Mouse (Mus musculus) stomach, embryonic 14.5 days (tissue): ENCODE data around the gene Wdfy2. TPM values are rescaled to one million over a fixed set of nuclear protein-coding genes. Genes with fewer than 3 reads are reported as not detected.

Experiments
- ATAC-seq: fragments of 200-750 bp; cut with Nextera tagmentation; 2 replicates; pipeline ENCODE4 v1.8.0; 2017; ENCODE audit warnings: low read depth, moderate TSS enrichment; ENCODE audit not compliant: insufficient number of reproducible peaks, insufficient read depth, low FRiP score
- H3K27ac ChIP-seq: fragments of 300-500 bp; sonication (generic); 2 replicates; pipeline ENCODE4 v1.5.1; 2014; ENCODE audit warnings: mild to moderate bottlenecking, low read length, moderate library complexity, mixed read lengths
- H3K27me3 ChIP-seq: fragments of 300-500 bp; sonication (generic); 2 replicates; pipeline ENCODE4 v1.6.1; 2014; ENCODE audit warnings: low read length, control low read depth, mixed read lengths; ENCODE audit not compliant: control insufficient read depth, insufficient read depth
- H3K36me3 ChIP-seq: fragments of 300-500 bp; sonication (generic); 2 replicates; pipeline ENCODE4 v1.6.1; 2014; ENCODE audit warnings: mild to moderate bottlenecking, control low read depth, low read length, moderate library complexity, mixed read lengths; ENCODE audit not compliant: control insufficient read depth, insufficient read depth
- H3K4me1 ChIP-seq: fragments of 300-500 bp; sonication (generic); 2 replicates; pipeline ENCODE4 v1.6.1; 2014; ENCODE audit warnings: low read length, control low read depth, mixed read lengths; ENCODE audit not compliant: control insufficient read depth, insufficient read depth
- H3K4me2 ChIP-seq: fragments of 300-500 bp; sonication (generic); replicated peaks from 2 replicates; pipeline ENCODE4 v1.6.1; 2014; ENCODE audit warnings: low read depth, low read length, control low read depth
- H3K4me3 ChIP-seq: fragments of 300-500 bp; sonication (generic); 2 replicates; pipeline ENCODE4 v1.5.1; 2014; ENCODE audit warnings: low read depth, low read length, control low read depth
- H3K9ac ChIP-seq: fragments of 300-500 bp; sonication (generic); replicated peaks from 2 replicates; pipeline ENCODE4 v1.6.1; 2014; ENCODE audit warnings: low read depth, mild to moderate bottlenecking, control low read depth, low read length, moderate library complexity, mixed read lengths
- H3K9me3 ChIP-seq: fragments of 300-500 bp; sonication (generic); 2 replicates; pipeline ENCODE4 v1.6.1; 2016; ENCODE audit warnings: low read depth, low read length, control low read depth; ENCODE audit not compliant: control insufficient read depth
- WGBS: fragments of 180-500 bp; shearing (Covaris S2); extraction: QIAGEN DNeasy Blood & Tissue Kit; methylation state at CpG from one replicate; pipeline ENCODE4 v1.1.7; 2014; 5-methylcytosine and 5-hydroxymethylcytosine counted together
- polyA plus RNA-seq: library from polyadenylated mRNA; unstranded; fragments of >200 nt; fragmentation: Nextera tagmentation; extraction: Ambion mirVana; gene quantifications from 2 replicates; pipeline ENCODE4 v1.2.1, GENCODE M21; 2014

Gene Wdfy2
- polyA plus RNA-seq, 1 experiment from 2014 or later = 9.4 TPM

DNA sequence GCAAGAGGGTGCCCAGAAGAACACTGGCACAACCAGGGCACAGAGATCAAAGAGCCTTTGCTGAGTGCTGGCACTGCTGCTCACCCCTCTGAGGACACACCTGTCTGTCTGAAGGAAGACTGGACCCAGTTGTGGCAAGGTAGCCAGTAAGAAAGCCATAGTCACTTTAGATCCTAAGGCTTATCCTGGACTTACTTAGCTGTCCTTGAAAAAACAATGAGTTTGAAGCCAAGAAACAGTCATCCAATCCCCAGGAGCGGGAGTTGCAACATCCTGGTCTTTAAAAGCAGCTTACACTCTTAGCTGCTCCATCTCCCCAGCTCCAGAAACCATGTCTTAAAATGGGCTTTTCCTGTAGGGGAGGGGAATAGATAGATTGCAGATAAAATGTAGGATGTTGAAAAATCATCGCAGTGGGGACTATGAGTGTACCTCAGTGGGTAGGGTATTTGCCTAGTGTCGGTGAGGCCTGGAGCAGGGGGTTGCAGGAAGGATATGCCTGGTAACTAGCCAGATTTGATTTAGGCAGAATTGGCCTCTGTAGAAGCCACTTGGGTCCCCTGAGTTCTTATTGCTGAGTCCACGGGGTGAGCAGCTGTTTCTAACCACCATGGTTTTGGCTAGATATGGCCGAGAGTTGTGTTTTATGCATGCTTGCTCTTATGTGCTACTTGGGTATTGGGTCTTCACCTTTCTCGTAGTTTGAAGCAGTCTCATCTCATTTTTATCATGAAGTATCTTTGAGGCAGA lies 99.3 kb downstream of the Wdfy2 start:
- Histone ChIP-seq H3K27me3 (no peaks in the 10 kb centered on the region), H3K9ac (no peak overlapping the region), H3K9me3 (no peaks in the 10 kb centered on the region), H3K27ac (no peak overlapping the region), H3K4me3 (no peak overlapping the region), H3K4me2 (no peak overlapping the region), H3K36me3 (no peaks in the 10 kb centered on the region), H3K4me1 (no peaks in the 10 kb centered on the region)
- WGBS = 90% methylated on average over 6 of the region's 6 CpGs
- no peak for ATAC-seq

- H3K4me1 ChIP-seq = no peaks in the 10 kb centered on the region
- no peak overlapping the region for H3K4me2 ChIP-seq
- H3K27me3 ChIP-seq = no peaks in the 10 kb centered on the region
- H3K27ac ChIP-seq = no peak overlapping the region
- H3K9ac ChIP-seq = no peak overlapping the region
- no peak for ATAC-seq
- H3K36me3 ChIP-seq = no peaks in the 10 kb centered on the region
- WGBS = 81% methylated on average over 5 of the region's 5 CpGs
- H3K4me3 ChIP-seq = no peak overlapping the region
- H3K9me3 ChIP-seq = no peaks in the 10 kb centered on the region
These were observed 100.2 kb downstream of the Wdfy2 start for GRCm38 (mm10) chr14:62937675-62938074.

DNA sequence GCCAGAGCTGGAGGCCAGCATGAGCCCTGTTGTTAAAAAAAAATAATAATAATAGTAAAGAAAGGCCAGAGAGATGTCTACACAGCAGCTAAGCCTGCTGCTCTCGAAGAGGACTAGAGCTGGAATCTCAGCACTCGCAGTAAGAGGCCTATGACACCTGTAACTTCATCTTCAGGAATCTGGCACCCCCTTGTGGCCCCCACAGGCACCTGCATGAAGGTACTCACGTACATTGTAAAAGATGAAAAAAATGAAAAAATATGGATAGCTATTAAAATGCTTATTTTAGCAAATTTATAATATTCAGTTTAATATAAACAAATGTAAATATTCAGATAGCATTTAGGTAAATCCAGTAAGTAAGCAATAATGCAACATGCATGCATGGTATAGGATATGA lies 102.0 kb downstream of the Wdfy2 start:
- H3K9ac ChIP-seq = no peak overlapping the region
- 97% methylated on average over 3 of the region's 3 CpGs for WGBS
- ATAC-seq = no peak
- H3K27ac ChIP-seq = no peak overlapping the region
- H3K27me3 ChIP-seq = no peaks in the 10 kb centered on the region
- H3K36me3 ChIP-seq = 0 out of 2 replicates have a peak, but pooled peaks cover 5% of the 10 kb centered on the region
- no peaks in the 10 kb centered on the region for H3K9me3 ChIP-seq
- no peak overlapping the region for H3K4me3 ChIP-seq
- no peaks in the 10 kb centered on the region for H3K4me1 ChIP-seq
- H3K4me2 ChIP-seq = no peak overlapping the region

- ATAC-seq = no peak
These were observed 103.1 kb downstream of the Wdfy2 start for GRCm38 (mm10) chr14:62940383-62941074.

DNA sequence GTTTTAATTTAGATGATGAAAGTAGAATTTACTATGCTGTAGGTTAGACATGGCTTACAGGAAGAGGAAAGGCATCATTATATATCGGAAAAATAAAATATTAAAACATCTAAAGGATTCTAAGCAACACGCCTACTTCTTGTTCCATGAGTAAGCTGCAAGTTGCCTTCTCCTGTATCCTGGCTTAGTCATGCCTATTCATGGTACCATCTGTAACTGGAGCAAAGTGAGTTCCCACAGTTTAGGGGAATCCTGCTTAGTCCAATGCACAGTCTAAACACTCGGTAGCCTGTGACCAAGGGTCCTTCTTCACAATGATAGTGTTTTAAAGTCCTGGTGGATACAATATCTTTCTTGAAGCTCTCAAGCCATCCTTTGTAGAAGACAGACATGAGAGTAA lies 109.3 kb downstream of the Wdfy2 start:
- ATAC-seq = no peak
- Histone ChIP-seq H3K27ac (no peak overlapping the region), H3K4me1 (no peaks in the 10 kb centered on the region), H3K9me3 (no peaks in the 10 kb centered on the region), H3K4me3 (no peak overlapping the region), H3K27me3 (no peaks in the 10 kb centered on the region), H3K36me3 (peaks cover 5% of the 10 kb centered on the region; the same call in 1 of the 2 replicates), H3K4me2 (no peak overlapping the region), H3K9ac (no peak overlapping the region)
- WGBS = 96% methylated on average over 3 of the region's 3 CpGs

More at GRCm38 (mm10) chr14:62940383-62941074, 103.1 kb downstream of the Wdfy2 start:
- Histone ChIP-seq H3K9me3 (no peaks in the 10 kb centered on the region), H3K4me1 (no peaks in the 10 kb centered on the region), H3K9ac (no peak overlapping the region), H3K27me3 (no peaks in the 10 kb centered on the region), H3K4me2 (no peak overlapping the region), H3K27ac (no peak overlapping the region), H3K36me3 (0 out of 2 replicates have a peak, but pooled peaks cover 5% of the 10 kb centered on the region), H3K4me3 (no peak overlapping the region)
- WGBS = 74% methylated on average over 14 of the region's 14 CpGs

DNA sequence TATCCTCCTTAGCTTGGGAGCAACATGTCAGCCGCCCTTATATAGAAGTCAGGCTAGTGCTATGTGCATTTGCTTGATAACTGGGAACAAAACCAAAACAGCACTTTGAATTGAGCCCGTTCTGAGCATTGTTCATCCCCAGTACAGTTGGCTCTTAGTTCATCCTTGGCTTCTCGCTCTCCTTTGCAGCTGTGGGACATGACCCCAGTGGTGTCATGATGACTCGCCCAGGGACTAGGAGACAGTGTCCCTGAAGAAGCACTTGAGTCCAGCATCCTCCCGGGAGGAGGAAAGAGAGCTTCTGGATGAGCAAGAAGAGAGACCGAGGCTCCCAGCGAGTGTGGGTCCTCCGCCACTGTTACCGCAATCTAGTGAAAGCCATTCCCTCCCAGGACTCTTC lies 118.6 kb downstream of the Wdfy2 start:
- H3K4me3 ChIP-seq = no peak overlapping the region
- H3K9ac ChIP-seq = no peak overlapping the region
- H3K4me2 ChIP-seq = no peak overlapping the region
- peaks cover 12% of the 10 kb centered on the region for H3K36me3 ChIP-seq
- no peak for ATAC-seq
- no peaks in the 10 kb centered on the region for H3K9me3 ChIP-seq
- H3K27ac ChIP-seq = no peak overlapping the region
- H3K27me3 ChIP-seq = no peaks in the 10 kb centered on the region
- no peaks in the 10 kb centered on the region for H3K4me1 ChIP-seq
- WGBS = 89% methylated on average over 9 of the region's 9 CpGs

GRCm38 (mm10) chr14:62963632-62964031 lies 126.2 kb downstream of the Wdfy2 start:
- ATAC-seq = no peak
- H3K27ac ChIP-seq = no peak overlapping the region
- WGBS = 86% methylated on average over 4 of the region's 4 CpGs
- H3K27me3 ChIP-seq = no peaks in the 10 kb centered on the region
- no peak overlapping the region for H3K4me3 ChIP-seq
- no peak overlapping the region for H3K4me2 ChIP-seq
- no peaks in the 10 kb centered on the region for H3K4me1 ChIP-seq
- no peaks in the 10 kb centered on the region for H3K9me3 ChIP-seq
- no peaks in the 10 kb centered on the region for H3K36me3 ChIP-seq
- no peak overlapping the region for H3K9ac ChIP-seq

DNA sequence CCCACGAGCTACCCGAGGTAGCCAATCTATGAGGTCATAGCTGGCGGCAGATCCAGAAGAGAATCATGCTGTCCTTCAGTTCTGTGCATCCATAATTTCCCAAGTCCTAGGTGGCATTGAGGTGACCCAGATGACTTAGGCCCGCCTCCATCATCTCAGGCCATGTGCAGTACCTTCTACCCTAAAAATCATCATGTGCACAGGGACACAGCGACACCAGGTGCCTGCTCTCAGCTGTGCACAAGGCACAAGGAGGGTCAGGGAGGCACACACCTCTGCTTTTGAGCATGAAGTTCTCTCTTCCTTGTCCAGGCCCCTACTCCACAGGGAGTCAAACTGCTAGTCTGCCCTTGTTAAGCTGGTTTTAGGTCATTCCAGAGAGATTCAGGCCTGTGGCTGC lies 127.9 kb downstream of the Wdfy2 start:
- H3K27ac ChIP-seq = no peak overlapping the region
- no peaks in the 10 kb centered on the region for H3K4me1 ChIP-seq
- no peak overlapping the region for H3K4me3 ChIP-seq
- ATAC-seq = no peak
- no peaks in the 10 kb centered on the region for H3K9me3 ChIP-seq
- 85% methylated on average over 5 of the region's 5 CpGs for WGBS
- no peaks in the 10 kb centered on the region for H3K27me3 ChIP-seq
- no peak overlapping the region for H3K9ac ChIP-seq
- H3K4me2 ChIP-seq = peak overlapping the region; percentile 39; the same call in 1 of the 2 replicates
- no peaks in the 10 kb centered on the region for H3K36me3 ChIP-seq
